Mouse (Mus musculus) induced T-regulatory cell, adult 2 months (primary cell): ENCODE data around the gene Slco1a6.
"Not testable (repeated sequence)": the region's sequence is repeated elsewhere in the genome, so short reads cannot be mapped to it uniquely, and the experiment has no call there.

Experiments
- DNase-seq: peaks from one replicate; pipeline ENCODE4 v3.0.0-alpha.2; 2012; ENCODE audit warnings: low read depth

Gene Slco1a6

DNA sequence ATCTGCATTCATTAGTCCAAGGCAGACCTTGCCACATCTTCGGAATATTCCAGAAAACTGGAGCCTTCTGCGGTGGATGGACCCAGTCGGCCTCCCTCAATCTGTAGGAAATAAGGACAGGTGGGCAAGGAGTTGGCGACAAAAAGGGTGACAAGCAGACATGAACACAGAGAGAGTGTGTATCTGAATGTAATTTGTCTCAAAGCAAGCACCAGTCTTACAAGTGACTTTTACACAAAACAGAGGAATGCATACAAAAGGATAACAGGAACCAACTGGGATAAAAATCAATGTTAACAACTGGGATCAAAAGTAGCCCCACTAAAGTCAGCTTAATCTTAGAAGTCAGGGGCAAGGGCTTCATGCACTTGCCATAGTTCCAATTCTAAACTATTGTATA is at the start of gene Slco1a6:
Slco1a6 (minus strand) TSS at position 101 of the 400 bp plus-strand sequence.
- DNase-seq: no peak

- DNase-seq: not testable (repeated sequence)
Measured at GRCm38 (mm10) chr6:142250738-142251307, 42.5 kb upstream of the Slco1a6 start.

- DNase-seq: no peak
Measured at GRCm38 (mm10) chr6:142245065-142245464, 36.7 kb upstream of the Slco1a6 start.

- DNase-seq: no peak
Measured at GRCm38 (mm10) chr6:142239468-142239867, 31.1 kb upstream of the Slco1a6 start.

DNA sequence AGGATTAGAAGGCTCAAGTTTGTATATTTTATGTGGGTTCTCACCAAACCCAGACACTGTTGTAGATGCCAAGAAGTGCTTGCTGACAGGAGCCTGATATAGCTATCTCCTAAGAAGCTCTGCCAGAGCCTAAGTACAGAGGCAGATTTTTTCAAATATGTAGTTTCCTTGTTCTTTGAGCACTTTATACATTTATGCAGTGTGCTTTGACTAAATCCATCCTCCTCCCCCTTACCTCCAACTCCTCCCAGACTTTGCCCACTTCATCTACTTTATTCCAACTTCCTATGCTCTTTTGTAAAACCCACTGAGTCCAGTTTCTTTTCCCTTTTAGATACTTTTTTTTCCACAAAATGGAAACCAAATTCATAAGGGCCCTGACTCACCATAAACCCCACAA is 11.8 kb upstream of the Slco1a6 start:
- DNase-seq: no peak

- no peak for DNase-seq
Measured at GRCm38 (mm10) chr6:142211821-142212220, 3.5 kb upstream of the Slco1a6 start.

DNA sequence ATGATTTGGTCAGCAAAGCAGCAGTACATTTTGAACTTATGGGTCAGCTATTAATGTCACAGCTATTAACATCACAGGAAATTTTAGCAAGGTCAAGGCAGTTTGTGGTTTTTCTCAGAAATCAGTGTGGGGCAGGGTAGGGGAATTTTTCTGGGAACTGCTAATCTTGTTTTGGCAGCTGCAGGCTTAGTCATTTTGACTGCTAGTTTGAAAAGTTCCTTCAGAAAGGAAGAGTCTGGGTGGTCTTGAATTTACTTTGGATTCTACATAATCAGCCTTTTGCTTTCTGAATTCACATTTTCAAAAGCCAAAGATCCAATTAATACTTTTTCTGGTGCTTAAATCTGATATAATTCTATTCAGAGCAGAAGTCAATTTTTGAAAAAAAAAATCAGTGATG is 1.4 kb upstream of the Slco1a6 start:
- DNase-seq: no peak

GRCm38 (mm10) chr6:142200524-142200923 is 7.8 kb downstream of the Slco1a6 start:
- DNase-seq: no peak

GRCm38 (mm10) chr6:142194245-142194644 is 14.1 kb downstream of the Slco1a6 start:
- DNase-seq: no peak

- DNase-seq: no peak
Measured at GRCm38 (mm10) chr6:142191962-142192361, 16.4 kb downstream of the Slco1a6 start.

GRCm38 (mm10) chr6:142187426-142187825 is 20.9 kb downstream of the Slco1a6 start:
- no peak for DNase-seq

DNA sequence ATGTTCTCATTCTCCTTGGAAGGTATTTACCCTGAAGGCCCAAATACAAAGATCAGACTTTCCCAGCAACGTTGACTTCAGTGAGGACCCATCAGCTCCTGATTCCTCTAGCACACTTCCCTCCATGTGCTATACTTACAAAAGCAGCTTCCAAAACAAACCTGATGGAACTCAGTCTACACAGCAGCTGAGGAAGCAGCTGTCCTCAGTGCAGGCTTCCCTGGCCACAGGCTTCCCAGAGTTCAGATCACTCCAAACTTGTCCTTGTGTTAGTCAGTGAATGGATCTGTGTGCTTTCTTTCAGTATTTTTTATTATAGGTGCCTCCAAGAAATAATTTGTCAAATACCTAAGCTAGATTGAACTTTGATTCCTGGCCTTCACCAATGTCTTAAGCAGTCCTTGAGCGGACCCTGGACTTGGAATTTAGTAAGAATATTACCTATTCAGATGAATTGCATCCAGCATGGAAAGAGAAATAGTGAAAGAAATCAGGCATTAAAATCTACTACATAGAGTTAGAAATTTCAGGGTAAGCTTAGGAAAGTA is 22.4 kb downstream of the Slco1a6 start:
- no peak for DNase-seq

- DNase-seq: no peak
Measured at GRCm38 (mm10) chr6:142163406-142163805, 44.9 kb downstream of the Slco1a6 start.

DNA sequence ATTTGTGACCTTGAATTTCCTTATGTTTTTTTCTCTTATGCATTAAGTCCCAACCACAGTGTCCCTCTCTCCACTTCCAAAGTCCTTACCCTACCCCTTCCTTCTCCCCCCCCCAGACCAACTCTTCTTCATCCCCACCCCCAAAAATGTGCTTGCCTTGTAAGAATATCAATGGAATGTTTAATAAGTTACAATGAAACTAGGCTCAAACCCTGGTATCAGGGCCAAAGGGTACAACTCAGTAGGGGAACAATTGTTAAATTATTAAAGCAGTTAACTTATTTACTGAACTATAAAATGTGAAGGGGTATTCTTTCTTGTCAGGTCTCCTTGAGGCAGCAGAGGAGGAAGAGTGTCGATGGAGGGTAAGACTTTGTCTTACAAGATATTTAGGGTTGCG is 47.1 kb downstream of the Slco1a6 start:
- no peak for DNase-seq

DNA sequence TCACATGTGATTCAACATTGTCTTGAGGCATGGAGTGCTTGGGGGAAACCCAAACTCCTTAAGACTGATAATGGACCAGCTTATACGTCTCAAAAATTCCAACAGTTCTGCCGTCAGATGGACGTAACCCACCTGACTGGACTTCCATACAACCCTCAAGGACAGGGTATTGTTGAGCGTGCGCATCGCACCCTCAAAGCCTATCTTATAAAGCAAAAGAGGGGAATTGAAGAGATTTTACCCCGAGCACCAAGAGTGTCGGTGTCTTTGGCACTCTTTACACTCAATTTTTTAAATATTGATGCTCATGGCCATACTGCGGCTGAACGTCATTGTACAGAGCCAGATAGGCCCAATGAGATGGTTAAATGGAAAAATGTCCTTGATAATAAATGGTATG is 54.2 kb downstream of the Slco1a6 start:
- not testable (repeated sequence) for DNase-seq

GRCm38 (mm10) chr6:142148371-142148770 is 60.0 kb downstream of the Slco1a6 start:
- DNase-seq: no peak

GRCm38 (mm10) chr6:142111667-142112305 is 96.5 kb downstream of the Slco1a6 start:
- DNase-seq: no peak

GRCm38 (mm10) chr6:142091126-142091525 is 117.2 kb downstream of the Slco1a6 start:
- DNase-seq: no peak

DNA sequence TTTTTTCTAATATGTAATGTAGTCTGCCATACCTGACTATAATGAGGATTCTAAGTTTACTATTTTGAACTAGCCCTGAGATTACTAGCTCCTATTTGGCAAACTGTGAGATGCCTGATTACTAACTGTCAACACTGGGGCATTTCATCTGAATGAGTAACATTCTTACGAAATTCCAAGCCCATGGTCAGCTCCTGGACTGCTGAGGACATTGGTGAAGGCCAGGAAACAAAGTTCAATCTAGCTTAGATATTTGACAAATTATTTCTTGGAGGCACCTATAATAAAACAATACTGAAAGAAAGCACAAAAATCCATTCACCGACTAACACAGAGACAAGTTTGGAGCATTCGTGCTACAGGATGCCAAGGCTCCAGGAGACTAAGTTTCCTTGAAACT is 150.0 kb downstream of the Slco1a6 start:
- not testable (repeated sequence) for DNase-seq

GRCm38 (mm10) chr6:142047689-142048088 is 160.6 kb downstream of the Slco1a6 start:
- DNase-seq: no peak

DNA sequence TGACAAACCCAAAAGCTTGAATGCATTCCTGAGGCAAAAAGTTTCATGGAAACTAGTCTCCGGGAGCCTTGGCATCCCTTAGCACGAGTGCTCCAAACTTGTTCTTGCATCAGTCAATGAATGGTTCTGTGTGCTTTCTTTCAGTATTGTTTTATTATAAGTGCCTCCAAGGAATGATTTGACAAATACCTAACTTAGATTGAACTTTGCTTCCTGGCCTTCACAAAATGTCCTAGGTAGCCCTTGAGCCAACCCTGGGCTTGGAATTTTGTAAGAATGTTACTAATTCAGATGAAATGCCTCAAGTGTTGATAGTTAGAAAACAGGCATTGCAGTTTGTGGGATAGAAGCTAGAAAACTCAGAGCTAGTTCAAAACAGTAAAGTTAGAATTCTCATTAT is 162.6 kb downstream of the Slco1a6 start:
- no peak for DNase-seq

DNA sequence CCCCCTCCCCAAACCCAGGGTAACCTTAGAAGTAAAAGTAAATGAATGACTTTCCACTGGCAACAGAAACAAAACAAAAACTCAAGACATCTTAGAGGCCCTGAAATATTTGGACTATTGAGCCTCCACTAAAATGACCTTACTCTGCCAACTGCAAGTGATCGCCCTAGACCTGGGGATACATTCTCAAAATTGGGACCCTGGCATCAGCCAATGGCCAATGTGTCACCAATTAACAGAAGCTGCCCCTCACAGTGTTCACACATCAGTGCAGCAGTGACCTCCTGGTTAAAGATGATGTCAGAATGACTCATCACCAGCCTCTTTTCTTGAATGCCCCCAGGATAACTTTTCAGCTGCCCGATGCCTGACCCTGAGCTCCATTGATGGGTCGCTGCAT is 166.4 kb downstream of the Slco1a6 start:
- DNase-seq: no peak

- peak; percentile 37 for DNase-seq
Measured at GRCm38 (mm10) chr6:142040306-142041175, 167.8 kb downstream of the Slco1a6 start.
